Mouse (Mus musculus): ENCODE data around the gene Nktr.

GRCm38 (mm10) chr9:121744051-121744450 lies 25.1 kb downstream of the Nktr start:
- TF ChIP-seq CTCF (IDR thresholded peaks at IDR 0.05) (no peak), EP300 (IDR thresholded peaks at IDR 0.05) (no peak)
